Mouse (Mus musculus): ENCODE results near the gene Neu1.

- TF ChIP-seq GATA1 (IDR thresholded peaks at IDR 0.05; ENCODE audit: low read length) (no peak), TAL1 (IDR thresholded peaks at IDR 0.05; ENCODE audit: low read length) (no peak)
Observed at GRCm38 (mm10) chr17:34962125-34962524, 31.1 kb downstream of the Neu1 start.

Data from erythroblast, embryonic 14.5 days (primary cell).